Mouse (Mus musculus): ENCODE measurements around the gene Klhl29.

The Klhl29 gene

DNA sequence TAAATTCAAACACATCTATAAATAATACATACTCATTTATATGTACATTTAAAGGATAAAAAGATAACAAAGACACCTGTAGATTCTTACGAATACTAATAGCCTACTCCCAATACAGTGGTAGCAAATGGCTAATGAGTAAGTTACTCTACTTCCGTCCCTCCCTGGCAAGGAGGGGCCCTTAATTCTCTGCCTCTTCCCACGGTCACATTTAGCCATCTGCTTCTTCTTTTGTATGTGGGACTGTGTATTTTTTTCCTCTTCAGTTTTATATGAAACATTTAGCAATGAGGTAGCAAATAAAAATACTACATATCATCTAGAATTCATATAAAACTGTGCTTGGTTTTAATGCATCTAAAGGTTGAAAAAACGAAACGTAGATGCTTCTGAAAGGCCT is 73.6 kb downstream of the Klhl29 start:
- CTCF ChIA-PET: no interaction called here

DNA sequence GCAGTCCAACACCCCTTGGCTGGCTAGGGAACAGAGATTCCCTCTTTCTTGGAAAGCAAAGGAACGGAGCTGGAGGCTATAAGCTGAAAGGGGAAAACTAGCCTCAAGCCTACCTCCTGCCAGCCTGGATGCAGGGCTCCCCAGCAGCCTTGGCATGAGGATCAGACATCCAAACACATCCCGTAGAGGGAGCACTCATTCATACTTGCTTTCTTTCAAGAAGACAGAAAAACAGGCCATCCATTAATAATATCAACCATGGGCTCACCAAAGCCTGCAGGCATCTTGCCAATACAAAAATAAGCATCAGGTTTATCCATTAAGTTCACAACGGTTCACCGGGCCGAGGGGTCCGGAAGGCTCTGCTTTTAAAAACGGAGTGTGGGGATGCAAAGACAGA is 79.1 kb downstream of the Klhl29 start:
- CTCF ChIA-PET: no interaction called here

DNA sequence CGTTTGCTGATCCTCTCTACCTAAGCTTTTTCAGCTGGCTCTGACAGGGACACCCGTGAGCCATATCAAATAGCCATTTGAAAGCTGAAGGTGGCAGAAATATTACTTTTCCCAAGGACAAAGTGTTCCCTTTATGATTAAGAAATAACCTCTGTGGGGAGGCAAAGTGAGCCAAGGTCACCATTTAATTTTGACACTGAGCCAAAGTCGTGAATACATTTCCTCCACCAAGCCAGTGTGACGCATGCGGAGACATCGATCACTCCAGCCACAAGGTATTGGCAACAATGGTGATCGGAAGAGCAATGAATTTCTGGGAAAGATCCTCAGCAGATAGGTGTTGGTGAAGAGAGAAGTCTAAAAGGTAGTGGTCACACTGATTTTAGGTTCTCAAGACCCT is 83.2 kb downstream of the Klhl29 start:
- CTCF ChIA-PET: no interaction called here

DNA sequence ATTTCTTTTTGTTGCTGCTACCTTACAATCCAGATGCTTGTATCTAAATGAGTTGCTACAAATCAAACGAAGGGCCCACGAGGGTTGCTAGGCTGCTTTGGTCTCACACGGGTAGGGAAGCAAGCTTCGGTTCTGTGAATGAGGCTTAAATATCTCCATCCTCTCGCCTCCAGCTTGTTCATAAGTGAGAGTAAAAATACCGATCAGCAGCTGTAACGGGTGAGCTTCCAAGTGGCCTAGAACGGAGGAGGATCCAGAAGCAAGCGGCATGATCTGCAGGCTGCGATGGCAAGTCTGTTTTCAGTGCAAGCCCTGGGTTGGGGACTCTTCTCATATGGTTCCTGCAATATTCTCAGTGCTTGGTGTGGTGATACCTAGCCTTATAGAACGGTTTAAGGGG is 89.9 kb downstream of the Klhl29 start:
- CTCF ChIA-PET: no interaction called here

DNA sequence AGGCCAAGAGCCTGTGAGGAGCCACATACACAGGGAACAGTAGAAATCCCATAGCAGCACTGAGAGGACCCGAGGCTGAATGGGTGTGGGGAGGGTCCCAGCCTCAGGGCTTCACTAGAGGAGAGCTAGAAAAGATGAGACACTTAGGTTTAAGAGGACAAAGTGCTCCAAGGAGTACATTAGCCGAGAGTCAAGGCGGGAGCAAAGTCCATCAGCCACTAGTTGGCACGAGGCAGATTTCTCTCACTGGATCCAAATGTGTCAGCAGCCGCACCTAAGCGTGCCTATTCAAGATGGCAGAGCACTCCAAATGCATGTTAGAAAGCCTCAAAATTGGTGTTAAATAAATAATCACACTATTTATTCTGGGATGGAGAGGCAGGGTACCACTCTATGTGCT is 90.5 kb downstream of the Klhl29 start:
- CTCF ChIA-PET: no interaction called here

DNA sequence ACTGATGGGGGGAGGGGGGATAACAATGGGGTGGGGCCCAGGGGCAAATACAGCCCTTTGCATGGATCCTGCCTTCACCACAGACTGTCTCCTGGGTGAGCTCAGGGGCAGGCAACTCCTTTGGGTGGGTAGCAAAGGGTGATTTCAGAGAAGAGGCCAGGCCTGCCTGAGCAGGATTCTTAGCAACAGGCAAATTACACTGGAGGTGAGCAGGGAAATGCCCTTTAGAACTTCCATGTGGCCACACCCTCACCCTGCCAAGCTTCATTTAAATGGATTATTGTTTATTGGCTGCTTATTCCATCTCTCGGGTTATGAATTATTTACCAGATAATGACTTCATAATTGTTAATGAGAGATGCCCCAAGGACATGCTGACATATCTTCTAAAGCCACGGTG is 91.8 kb downstream of the Klhl29 start:
- CTCF ChIA-PET: no interaction called here

DNA sequence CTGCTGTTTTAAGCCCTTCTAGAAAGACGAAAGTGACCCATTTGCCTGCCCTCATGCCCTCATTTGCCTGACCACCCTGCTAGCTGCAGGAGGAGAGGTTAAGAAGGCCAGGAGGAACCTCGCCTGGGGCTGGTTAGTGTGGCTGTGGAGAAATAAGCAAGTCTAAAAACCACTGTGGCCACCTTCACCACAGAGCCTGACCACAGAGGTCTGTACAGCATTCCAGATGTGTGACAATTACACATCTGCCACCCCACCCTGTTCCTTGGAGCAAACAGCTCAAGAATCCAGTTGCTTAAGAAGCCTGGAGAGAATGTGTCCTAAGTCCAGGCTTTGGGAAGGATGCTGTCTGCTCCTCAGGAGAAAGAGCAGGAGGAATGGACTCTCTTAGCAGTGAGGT is 92.9 kb downstream of the Klhl29 start:
- CTCF ChIA-PET: no interaction called here

DNA sequence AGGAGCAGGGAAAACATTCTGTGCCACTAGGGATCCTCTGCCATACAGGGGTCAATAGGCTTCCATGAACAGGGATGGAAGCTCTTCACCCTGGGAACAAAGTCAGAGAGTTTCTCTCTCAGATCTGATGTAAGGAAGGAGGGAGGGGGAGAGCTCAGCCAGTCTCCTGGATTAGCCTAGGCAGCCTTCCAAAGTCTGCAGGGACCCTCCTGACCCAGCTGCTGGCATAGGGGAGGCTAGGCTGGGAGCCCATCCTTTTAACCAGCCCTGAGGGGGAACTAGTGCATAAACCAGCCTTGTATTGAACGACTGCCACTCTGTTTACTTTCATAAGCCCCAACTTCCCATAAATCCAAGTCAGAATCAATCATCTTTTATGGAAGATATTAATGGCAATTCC is 95.6 kb downstream of the Klhl29 start:
- CTCF ChIA-PET: no interaction called here

DNA sequence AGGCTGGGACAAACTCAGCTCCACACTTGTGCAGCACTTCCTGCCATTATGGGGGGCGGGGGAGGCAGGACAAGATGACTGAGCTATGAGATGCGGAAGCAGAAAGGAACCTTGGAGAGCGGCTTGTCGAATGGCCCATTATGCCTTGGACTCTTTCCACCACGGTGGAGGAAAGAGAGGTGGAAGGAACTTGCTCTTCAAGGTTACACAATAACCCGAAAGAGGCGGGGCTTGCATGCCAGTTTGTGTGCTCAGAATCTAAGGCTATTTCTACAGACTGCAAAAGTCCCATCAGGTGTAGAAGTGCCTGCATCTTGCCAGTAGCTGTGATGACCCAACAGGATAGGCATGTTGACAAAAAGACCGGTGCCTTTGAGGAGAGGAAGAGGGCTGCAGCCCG is 98.5 kb downstream of the Klhl29 start:
- CTCF ChIA-PET: no interaction called here

DNA sequence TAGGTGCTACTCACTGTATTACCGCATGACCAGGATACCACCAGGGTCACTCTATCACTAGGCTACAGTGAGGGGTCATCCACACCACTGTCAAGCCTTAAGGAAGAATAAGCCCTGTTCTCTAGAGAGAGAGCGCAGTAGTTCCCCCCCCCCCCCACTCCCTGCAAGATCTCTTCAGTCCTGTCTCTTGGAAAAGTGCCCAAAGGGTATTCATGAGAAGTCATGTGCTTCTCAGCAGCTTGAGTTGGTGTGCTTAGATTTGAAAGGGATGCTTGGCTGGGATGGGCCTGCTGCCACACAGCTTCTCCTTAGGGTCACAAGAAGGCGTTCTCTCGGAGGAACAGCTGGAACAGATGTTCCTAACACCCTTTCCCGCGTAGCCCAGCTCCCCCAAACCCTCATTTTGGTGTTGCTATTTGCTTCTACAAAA is 100.0 kb downstream of the Klhl29 start:
- CTCF ChIA-PET: no interaction called here

DNA sequence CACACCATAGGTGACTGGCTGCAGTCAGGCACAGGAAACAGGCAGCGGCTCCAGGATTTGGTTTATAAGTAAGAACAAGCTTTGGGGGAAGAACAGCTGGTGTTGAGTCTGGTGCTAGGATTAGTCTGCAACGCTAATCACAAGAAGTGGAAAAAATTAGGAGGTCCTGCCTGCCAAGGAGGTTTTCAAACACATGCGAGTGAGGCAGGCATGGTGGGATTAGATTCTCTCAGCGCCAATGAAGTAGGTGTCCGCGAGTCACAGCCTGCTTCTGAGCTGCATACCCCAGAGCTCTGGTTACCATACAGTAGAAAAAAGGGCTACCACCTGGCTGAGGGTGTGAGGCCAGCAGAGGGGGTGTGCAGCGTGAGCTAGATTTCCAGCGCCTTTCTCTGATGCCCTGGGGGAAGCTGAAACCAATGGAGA is 101.0 kb downstream of the Klhl29 start:
- CTCF ChIA-PET: no interaction called here

DNA sequence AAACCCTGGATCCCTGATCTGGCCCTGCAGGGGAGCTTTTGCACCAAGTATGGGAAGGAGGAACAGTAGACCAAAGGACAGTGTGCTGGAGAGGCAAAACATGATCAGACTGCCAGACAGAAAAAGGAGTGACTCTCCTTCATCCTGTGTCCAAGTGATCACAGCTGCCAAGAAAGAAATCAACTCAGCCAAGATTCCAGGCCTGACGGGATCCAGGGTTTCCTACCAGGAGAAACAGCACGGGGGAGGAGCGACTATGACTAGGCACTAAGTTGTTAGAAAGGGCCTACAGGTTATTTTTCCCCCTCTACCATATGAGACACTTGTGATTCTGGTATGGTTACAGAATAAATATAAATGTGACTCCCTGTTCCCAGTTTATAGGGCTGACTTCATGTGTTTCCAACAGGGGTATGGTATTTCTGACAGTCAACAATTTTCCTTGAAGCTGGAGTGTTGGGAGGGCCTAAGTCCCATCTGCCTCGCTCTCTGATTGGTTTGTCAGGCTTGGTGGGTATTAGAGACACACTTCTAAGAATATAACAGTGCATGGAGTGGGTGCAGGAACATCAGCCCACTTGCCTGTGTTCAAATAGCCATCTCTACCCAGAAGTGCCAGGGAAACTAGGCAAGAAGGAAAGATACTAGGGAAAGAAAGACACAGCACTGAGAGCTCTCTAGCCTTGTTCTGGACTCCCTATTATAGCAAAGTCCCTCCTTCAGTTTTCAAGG is 102.0 kb downstream of the Klhl29 start:
- CTCF ChIA-PET: no interaction called here

DNA sequence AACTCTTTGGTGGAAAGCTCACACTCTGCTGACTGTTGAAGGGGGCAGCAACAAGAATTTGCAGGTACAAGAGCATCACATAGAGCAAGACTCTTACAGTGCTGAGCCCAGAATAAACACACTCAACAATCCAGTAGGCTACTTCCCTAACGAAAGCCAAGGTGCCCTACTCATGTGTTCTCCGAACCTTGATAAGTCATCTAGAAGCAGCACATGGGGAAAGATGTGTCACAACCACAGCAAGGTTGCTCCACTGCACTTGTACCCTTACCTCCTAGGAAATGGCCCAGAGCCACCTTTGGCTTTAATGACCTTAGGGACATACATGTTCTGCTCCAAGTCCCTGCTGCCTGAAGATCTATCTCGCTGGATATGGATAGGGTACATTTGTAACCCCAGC is 105.0 kb downstream of the Klhl29 start:
- CTCF ChIA-PET: no interaction called here

DNA sequence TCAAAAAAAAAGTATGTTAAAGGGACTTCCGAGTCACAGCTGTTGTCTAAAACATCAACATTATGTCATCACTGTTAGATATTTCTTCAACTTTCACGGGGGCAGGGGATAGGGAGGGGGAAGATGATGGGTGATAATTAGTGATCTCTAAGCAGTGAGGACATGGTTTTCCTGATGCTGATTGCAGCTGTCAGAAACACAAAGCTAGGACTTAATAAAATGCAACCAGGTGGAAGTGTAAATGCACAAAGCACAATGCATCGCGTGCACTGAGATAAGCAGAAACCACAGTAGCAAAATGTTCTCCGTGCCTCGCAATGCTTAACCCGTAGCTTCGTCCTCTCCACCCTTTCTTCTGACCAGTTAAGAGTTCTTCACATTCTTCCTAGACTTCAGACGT is 105.5 kb downstream of the Klhl29 start:
- CTCF ChIA-PET: no interaction called here

DNA sequence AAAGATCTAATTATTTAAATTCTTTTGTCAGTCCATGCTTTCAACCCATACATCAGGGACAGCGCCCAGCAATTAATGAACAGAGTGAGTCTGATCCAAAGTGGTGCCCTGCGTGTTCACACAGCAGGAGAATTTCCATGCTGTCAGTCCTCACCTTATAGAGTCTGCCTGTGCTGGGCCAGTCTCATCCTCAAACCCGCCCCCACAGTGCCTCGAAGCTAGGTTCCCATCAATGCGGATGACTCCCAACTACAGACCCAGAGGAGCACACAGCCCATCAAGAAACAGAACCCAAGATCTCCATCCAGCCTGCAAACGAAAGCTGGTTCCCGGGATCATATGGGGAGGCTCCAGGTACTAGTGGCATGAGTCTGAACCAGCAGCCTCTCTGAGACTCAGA is 106.4 kb downstream of the Klhl29 start:
- CTCF ChIA-PET: no interaction called here

DNA sequence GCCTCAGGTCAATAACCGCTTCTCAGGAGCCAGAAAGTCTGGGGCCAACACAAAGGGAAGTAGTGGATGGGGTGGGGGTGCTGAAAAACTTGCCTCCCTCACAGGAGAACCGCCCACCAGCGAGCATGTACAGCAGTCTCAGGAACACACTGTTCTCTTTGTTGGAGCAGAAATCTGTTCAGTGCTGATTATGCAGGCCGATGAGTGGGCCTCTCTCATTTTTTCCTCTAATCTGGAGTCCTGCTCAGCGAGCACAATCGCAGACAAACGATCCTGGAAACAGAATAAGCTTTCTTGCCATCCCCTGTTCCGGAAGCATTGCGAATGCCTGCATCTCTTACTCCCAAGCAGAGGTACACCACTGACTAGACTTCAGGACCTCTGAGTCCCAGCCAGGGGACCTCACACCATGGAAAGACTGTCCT is 107.3 kb downstream of the Klhl29 start:
- CTCF ChIA-PET: no interaction called here

DNA sequence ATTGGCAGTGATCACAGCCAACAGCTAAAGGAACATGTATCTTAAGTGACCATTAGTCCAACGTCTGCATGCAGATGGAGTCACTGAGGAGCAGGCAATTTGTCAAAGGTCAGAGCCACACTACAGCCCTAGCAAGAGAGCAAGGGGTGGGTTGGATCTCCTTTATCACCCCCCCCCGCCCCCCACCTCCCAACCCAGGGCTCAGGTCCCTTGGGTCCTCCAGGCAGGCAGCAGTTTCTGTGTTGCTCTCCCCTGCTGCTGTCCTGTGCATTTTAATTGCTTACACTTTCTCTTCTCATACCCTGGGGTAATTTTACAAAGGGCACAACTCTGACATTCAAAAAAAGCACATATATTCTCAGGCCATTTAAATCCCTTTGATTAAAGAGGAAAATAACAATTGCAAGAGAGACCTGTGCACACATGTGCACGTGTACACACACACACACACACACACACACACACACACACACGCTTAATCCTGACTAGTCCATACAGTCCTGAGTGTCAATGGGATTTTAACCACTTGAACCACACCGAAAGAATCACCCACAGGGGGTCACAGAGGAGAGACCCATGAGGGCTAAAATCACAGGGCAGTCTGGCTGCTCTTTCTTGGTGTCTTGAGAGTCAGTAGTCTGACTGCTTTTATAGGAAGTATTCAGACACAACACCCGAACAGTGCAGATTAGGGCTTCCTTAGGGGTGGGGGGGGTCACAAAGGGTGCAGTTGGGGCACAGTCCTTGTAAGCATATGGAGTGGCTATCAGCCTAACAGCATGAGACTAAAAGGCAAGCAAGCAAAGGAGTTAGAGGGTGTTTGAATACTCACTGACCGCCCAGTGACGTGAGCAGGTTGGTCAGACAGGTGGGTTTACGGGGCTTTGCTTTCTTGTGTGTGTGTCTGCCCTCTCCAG is 108.0 kb downstream of the Klhl29 start:
- CTCF ChIA-PET: no interaction called here

DNA sequence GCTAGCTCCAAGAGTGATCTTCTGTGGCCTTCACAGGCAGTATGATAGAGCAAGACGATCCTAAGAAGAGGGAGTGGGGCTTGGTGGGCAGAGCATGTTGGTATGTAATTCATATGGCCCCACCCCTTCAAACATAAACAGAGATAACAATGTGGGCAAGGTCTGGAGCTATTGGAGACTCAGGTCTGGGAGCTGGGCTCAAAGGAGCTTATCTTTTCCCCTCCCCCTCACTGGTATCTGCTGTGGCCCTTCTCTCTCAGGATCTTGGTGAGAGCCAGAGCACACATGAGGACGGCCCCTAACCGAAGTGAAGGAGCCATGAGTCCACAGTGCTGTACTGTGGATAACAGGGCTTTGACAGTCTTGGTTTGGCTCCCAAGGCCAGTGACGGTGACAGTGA is 108.7 kb downstream of the Klhl29 start:
- CTCF ChIA-PET: no interaction called here

DNA sequence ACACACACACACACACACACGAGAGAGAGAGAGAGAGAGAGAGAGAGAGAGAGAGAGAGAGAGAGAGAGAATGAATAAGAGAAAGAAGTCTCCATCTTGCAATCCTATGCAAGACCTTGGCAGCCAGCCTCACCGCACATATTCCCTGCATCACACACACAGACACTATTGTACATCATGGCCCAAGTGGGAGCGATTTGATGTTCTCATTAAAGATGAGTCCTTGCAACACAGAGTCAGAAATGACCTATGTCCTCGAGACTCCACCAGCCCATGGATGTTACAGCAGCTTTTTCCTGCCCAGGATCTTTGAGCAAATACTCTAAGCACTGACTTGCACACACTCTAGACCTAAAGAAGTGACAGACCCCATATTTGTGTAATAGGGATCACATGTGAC is 114.0 kb downstream of the Klhl29 start:
- CTCF ChIA-PET: no interaction called here

DNA sequence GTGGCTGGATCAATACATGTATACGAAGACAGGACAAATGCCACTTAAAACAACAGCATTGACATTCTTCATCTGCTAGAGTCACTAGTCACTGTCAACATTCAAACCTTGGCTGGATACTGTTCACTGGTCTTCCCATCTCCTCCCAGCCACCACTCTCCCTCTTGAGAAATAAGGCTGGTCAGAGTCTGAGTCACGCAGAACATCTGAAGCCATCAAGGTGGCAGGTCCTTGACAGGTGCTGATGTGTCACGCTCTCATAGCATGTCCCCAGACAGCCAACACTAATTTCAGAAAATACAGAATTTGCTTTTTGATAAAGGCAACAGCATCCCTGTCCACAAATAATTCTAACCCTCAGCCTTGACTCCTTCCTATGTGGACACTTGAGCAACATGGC is 116.7 kb downstream of the Klhl29 start:
- CTCF ChIA-PET: no interaction called here

DNA sequence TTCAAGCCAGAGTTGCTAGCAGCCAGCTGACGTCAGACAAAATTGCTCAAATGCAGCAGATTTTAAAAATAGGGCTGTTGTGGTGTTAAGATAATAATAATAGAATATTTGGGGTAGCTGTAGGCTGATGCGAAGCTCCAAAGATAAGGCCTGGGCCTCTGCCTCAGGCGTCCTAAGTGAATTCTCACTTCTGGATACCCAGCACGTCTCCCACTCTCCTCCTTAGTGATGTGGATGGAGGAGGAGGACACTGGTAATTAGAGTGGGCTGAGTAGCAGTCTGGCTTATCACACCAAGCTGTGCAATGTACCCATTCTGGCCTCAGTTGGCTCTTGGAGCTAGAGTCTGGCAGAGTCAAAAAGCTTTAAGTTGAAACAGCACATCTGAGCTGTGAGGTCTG is 118.3 kb downstream of the Klhl29 start:
- CTCF ChIA-PET: no interaction called here

DNA sequence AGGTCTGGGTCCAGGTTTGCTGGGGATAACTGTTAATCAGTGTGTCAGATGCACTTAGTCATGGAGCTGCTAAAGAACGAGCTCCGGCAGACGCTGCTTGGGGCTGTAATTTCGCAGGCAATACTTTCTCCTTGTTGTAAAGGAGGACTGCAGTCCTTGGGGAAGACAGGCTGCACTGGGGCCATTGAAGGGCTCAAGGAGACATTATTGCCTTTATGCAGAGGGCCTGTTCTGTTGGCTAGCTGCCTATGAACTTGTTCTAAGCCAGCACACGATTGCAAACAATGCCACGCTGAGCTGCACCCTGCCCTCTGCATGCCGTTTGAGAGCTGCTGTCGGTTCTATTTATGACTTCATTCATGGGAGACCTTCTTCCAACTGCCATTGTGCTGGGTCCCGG is 120.4 kb downstream of the Klhl29 start:
- CTCF ChIA-PET: no interaction called here

DNA sequence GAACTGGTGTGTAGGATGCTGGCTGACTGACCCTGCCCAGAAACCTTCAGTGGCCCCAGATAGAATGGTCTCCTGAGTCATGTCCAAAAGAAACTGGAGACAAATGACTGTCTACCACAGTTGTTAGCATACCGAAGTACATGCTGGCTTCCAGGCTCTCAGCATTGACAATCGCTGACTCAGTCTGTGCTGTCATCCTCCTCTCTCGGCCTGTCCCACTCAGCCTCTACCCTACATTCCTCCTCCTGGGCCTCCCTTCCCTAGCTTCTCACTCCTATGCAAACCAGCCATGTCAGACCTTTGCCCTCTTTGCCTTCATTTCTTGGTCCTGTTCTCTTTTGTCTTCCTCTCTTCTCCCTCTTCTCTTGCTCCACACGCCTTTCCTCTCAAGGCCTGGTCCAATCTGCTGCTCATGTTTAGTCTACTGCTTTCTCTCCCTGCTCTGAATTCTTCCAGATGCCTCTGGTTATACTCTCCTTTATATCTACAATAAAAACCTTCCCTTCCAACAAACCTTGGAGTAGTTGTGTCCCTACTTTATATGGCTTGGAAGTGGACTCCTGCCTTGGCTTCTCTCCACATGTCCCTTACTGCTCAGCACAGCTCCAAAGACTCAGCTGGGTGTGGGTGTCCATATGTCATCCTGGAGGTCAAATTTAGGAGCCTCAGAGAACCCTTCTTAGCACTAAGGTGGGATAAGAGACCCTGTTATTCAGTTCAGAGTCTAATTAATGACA is 121.1 kb downstream of the Klhl29 start:
- CTCF ChIA-PET: no interaction called here
